Mouse (Mus musculus): Measurements from ENCODE around the gene Cbr1. TPM values are rescaled to one million over a fixed set of nuclear protein-coding genes. Genes with fewer than 3 reads are reported as not detected.

The Cbr1 gene
- 30.3 and 36.2 TPM in 2 replicates for polyA plus RNA-seq (2012; rRNA removed)

DNA sequence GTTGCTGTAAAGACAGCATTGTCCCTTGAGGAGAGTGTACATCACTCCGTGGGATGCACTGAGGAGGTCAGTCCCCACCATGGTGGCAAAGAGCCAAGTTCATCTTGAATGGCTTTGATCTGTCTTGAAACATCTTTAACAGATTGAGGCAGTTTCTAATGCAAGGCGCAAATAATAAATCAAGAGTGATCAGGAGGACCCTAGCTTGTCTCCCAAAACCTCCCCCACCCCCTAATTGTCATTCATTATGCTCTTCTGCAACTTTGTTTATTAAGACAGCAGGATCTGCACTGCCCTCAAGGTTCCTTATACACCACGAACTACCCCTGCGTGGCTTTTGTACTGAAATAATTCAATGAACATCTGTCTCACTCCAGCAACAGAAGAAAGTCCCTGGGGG is at the start of gene Cbr1:
Cbr1 (plus strand) TSS at position 301 of the 400 bp plus-strand sequence.
- no peak for DNase-seq (ENCODE audit: low read depth in 1 of 2, low spot score in 2 of 2)
- no peak within 1 kb of the TSS for H3K27ac ChIP-seq (ENCODE audit: insufficient read depth, low read length)
- 73% methylated on average over 4 of the region's 4 CpGs for whole genome bisulfite sequencing

DNA sequence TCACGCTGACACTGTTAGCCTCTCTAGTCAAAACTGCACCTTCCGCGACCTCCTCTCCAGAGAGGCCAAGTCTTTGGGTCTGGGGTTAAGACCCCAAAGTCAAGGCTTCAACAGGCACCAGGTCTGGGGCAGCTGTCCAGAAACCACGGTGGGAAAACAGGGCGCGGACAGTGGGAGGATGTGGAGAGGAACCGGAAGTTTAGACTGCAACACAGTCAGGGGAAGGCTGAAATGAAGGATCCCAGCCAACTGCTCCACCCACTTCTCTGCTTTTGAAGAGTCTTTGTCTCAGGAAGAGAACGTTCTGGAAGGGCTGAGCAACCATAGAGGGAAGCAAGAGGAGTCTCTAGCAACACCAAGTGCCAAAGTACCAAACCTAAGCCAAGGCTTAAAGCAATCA is 48.0 kb upstream of the Cbr1 start:
- Histone ChIP-seq H3K27me3 (ENCODE audit: control insufficient read depth, insufficient read depth, low read length) (no peaks in the 10 kb centered on the region), H3K36me3 (ENCODE audit: control insufficient read depth, insufficient read depth, low read length) (no peaks in the 10 kb centered on the region), H3K4me1 (ENCODE audit: control insufficient read depth, insufficient read depth, insufficient read length) (peaks cover 3% of the 10 kb centered on the region; the same call in 1 of the 2 replicates), H3K27ac (ENCODE audit: insufficient read depth, low read length) (no peak overlapping the region), H3K4me3 (ENCODE audit: extremely low read depth, insufficient read depth, insufficient read length) (no peak overlapping the region)
- no peak for DNase-seq (ENCODE audit: low read depth in 1 of 2, low spot score in 2 of 2)
- 45% methylated on average over 8 of the region's 8 CpGs for WGBS
- no peak for TF ChIP-seq CTCF (IDR thresholded peaks at IDR 0.05; ENCODE audit: extremely low read depth, insufficient read depth, insufficient read length, insufficient replicate concordance)
- no peak for TF ChIP-seq POLR2A (IDR thresholded peaks at IDR 0.05; ENCODE audit: low read depth, low read length)

More for the DNA sequence above, at the start of gene Cbr1:
- peaks cover 1% of the 10 kb centered on the region; the same call in 1 of the 2 replicates for H3K36me3 ChIP-seq (ENCODE audit: control insufficient read depth, insufficient read depth, low read length)
- peak within 1 kb of the TSS; percentile 12; the same call in 1 of the 2 replicates for H3K4me3 ChIP-seq (ENCODE audit: extremely low read depth, insufficient read depth, insufficient read length)
- H3K27me3 ChIP-seq (ENCODE audit: control insufficient read depth, insufficient read depth, low read length): no peaks in the 10 kb centered on the region
- H3K4me1 ChIP-seq (ENCODE audit: control insufficient read depth, insufficient read depth, insufficient read length): peaks cover 4% of the 10 kb centered on the region; the same call in 1 of the 2 replicates
- no peak for TF ChIP-seq CTCF (IDR thresholded peaks at IDR 0.05; ENCODE audit: extremely low read depth, insufficient read depth, insufficient read length, insufficient replicate concordance)
- no peak for TF ChIP-seq POLR2A (IDR thresholded peaks at IDR 0.05; ENCODE audit: low read depth, low read length)

DNA sequence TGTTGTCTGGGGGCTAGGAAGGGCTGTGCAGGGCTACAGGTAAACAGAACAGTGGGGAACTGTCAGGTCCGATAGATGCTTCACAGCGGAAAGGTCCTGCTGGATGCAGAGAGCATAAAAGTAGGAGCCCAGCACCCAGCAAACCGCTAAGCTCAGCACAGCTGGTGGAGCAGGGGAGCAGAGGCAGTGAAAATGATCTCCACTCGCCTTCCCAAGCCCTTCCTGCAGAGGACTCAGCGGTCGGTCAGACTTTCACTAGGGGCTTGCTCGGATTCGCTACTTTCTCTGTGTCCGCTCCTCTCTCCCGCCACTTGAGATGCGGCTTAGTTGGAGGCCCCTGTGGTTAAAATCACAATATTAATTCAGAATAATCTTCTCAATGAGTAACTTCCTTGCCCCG is 47.2 kb upstream of the Cbr1 start:
- Histone ChIP-seq H3K27ac (ENCODE audit: insufficient read depth, low read length) (no peak overlapping the region), H3K4me1 (ENCODE audit: control insufficient read depth, insufficient read depth, insufficient read length) (peaks cover 2% of the 10 kb centered on the region; the same call in 1 of the 2 replicates), H3K4me3 (ENCODE audit: extremely low read depth, insufficient read depth, insufficient read length) (no peak overlapping the region), H3K36me3 (ENCODE audit: control insufficient read depth, insufficient read depth, low read length) (no peaks in the 10 kb centered on the region), H3K27me3 (ENCODE audit: control insufficient read depth, insufficient read depth, low read length) (no peaks in the 10 kb centered on the region)
- 79% methylated on average over 12 of the region's 12 CpGs for WGBS
- TF ChIP-seq CTCF (IDR thresholded peaks at IDR 0.05; ENCODE audit: extremely low read depth, insufficient read depth, insufficient read length, insufficient replicate concordance) (no peak), POLR2A (IDR thresholded peaks at IDR 0.05; ENCODE audit: low read depth, low read length) (no peak)
- DNase-seq (ENCODE audit: low read depth in 1 of 2, low spot score in 2 of 2): no peak

DNA sequence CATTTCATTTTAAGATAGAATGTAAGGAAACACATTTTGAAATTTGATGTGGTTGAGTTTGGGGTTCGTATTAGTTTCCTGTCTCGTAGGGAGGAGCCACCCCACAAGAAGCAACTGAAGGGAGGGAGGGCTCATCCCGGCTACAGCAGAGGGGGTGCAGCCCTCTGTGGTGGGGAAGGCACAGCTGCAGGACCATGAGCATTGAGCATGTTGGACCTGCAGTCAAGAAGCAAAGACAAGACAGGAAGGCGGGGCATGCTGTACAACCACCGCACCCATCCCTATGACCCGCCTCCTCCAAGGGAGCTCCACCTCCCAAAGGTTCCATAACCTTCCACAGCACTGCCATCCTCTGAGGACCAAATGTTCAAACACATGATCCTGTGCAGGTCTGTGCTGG is 33.3 kb upstream of the Cbr1 start:
- H3K27ac ChIP-seq (ENCODE audit: insufficient read depth, low read length): peak overlapping the region; percentile 56
- no peaks in the 10 kb centered on the region for H3K27me3 ChIP-seq (ENCODE audit: control insufficient read depth, insufficient read depth, low read length)
- H3K4me3 ChIP-seq (ENCODE audit: extremely low read depth, insufficient read depth, insufficient read length): no peak overlapping the region
- WGBS: 30% methylated on average over 6 of the region's 6 CpGs
- no peaks in the 10 kb centered on the region; the same call in none of the 2 replicates for H3K4me1 ChIP-seq (ENCODE audit: control insufficient read depth, insufficient read depth, insufficient read length)
- peak; percentile 18 to 41 for DNase-seq (ENCODE audit: low read depth in 1 of 2, low spot score in 2 of 2)
- TF ChIP-seq CTCF (IDR thresholded peaks at IDR 0.05; ENCODE audit: extremely low read depth, insufficient read depth, insufficient read length, insufficient replicate concordance): no peak
- TF ChIP-seq POLR2A (IDR thresholded peaks at IDR 0.05; ENCODE audit: low read depth, low read length): no peak
- H3K36me3 ChIP-seq (ENCODE audit: control insufficient read depth, insufficient read depth, low read length): no peaks in the 10 kb centered on the region

DNA sequence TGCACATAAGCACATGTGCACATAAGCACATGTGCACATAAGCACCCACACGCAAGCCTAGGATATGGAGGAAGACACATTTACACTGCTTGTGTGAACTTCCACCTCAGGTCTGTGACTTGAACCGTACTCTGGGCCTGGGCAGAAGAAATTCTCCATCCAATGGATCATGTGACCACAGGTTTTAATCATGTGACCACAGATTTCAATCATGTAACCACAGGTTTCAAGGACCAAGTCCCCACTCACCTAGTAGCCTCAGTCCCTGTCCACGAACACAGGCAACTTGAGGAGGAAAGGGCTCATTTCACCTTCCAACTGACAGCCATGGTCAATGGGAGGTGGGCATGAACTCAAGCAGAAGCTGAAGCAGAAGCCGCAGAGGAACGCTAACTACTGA is 32.2 kb upstream of the Cbr1 start:
- Histone ChIP-seq H3K36me3 (ENCODE audit: control insufficient read depth, insufficient read depth, low read length) (no peaks in the 10 kb centered on the region), H3K27me3 (ENCODE audit: control insufficient read depth, insufficient read depth, low read length) (no peaks in the 10 kb centered on the region), H3K4me1 (ENCODE audit: control insufficient read depth, insufficient read depth, insufficient read length) (no peaks in the 10 kb centered on the region; the same call in none of the 2 replicates), H3K27ac (ENCODE audit: insufficient read depth, low read length) (peak overlapping the region; percentile 19), H3K4me3 (ENCODE audit: extremely low read depth, insufficient read depth, insufficient read length) (no peak overlapping the region)
- 90% methylated on average over 5 of the region's 5 CpGs for WGBS
- no peak for TF ChIP-seq POLR2A (IDR thresholded peaks at IDR 0.05; ENCODE audit: low read depth, low read length)
- TF ChIP-seq CTCF (IDR thresholded peaks at IDR 0.05; ENCODE audit: extremely low read depth, insufficient read depth, insufficient read length, insufficient replicate concordance): no peak
- no peak for DNase-seq (ENCODE audit: low read depth in 1 of 2, low spot score in 2 of 2)

DNA sequence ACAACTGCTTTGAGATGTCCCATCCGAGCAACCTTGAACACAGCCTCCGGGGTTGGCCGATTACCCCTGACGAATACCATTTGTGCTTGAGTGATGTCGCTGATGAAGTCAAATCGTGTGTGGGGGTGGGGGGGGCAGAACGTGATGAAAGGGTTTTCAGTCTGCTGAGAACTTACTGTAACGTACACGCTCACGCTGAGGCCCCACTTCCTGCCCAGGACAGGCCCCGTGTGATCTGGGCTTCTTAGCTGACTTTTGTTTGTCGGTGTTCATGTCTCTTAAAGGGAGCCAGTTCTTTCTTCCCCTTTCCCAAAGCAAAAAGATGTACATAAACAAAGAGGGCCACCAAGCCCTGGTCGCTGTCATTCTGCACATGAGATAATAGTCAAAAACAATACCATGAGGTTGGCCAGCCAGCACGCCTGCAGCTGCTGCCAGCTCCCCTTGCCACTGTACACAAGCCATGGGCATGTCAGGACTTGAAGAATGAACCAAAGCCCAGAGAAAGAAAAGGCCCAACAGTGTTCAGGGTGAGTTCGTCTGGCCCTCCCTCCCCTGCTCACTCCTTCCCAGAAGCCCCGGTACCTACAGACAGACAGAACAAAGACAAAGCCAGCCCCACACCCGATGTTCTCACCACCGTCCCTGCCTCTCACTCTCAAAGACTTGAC is 31.0 kb upstream of the Cbr1 start:
- TF ChIP-seq CTCF (IDR thresholded peaks at IDR 0.05; ENCODE audit: extremely low read depth, insufficient read depth, insufficient read length, insufficient replicate concordance): no peak
- no peak for TF ChIP-seq POLR2A (IDR thresholded peaks at IDR 0.05; ENCODE audit: low read depth, low read length)
- WGBS: 30% methylated on average over 18 of the region's 18 CpGs

DNA sequence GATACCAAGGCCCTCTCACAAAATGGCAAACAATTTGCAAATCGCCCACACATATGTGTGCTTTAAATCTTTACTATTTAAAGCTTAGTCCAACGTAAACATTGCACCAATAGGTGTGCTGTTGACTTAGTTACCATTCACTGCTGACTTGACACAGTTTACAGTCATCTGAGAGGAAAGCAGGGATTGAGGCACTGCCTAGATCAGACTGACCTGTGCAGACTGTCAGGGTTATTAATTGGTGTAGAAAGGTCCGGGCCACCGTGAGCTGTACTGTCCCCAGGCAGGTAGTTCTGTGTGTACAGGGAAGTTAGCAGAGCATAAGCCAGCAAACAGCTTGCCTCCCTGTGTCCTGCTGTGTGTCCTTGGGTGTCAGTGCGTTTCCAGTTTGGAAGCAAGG is 30.1 kb upstream of the Cbr1 start:
- no peak overlapping the region for H3K27ac ChIP-seq (ENCODE audit: insufficient read depth, low read length)
- 89% methylated on average over 5 of the region's 5 CpGs for WGBS
- no peaks in the 10 kb centered on the region for H3K36me3 ChIP-seq (ENCODE audit: control insufficient read depth, insufficient read depth, low read length)
- H3K27me3 ChIP-seq (ENCODE audit: control insufficient read depth, insufficient read depth, low read length): no peaks in the 10 kb centered on the region
- no peaks in the 10 kb centered on the region; the same call in none of the 2 replicates for H3K4me1 ChIP-seq (ENCODE audit: control insufficient read depth, insufficient read depth, insufficient read length)
- DNase-seq (ENCODE audit: low read depth in 1 of 2, low spot score in 2 of 2): no peak
- H3K4me3 ChIP-seq (ENCODE audit: extremely low read depth, insufficient read depth, insufficient read length): no peak overlapping the region
- no peak for TF ChIP-seq CTCF (IDR thresholded peaks at IDR 0.05; ENCODE audit: extremely low read depth, insufficient read depth, insufficient read length, insufficient replicate concordance)
- no peak for TF ChIP-seq POLR2A (IDR thresholded peaks at IDR 0.05; ENCODE audit: low read depth, low read length)

More for the DNA sequence above, 31.0 kb upstream of the Cbr1 start:
- H3K27ac ChIP-seq (ENCODE audit: insufficient read depth, low read length): peak overlapping the region; percentile 84
- DNase-seq (ENCODE audit: low read depth in 1 of 2, low spot score in 2 of 2): peak in 1 of 2 experiments; percentile 55
- H3K4me1 ChIP-seq (ENCODE audit: control insufficient read depth, insufficient read depth, insufficient read length): no peaks in the 10 kb centered on the region; the same call in none of the 2 replicates
- H3K27me3 ChIP-seq (ENCODE audit: control insufficient read depth, insufficient read depth, low read length): no peaks in the 10 kb centered on the region
- H3K4me3 ChIP-seq (ENCODE audit: extremely low read depth, insufficient read depth, insufficient read length): no peak overlapping the region
- H3K36me3 ChIP-seq (ENCODE audit: control insufficient read depth, insufficient read depth, low read length): no peaks in the 10 kb centered on the region

Data from spleen, adult 2 months (tissue).